Mouse (Mus musculus): ENCODE measurements at regions not wholly inside any gene's neighbourhood (a gene's known extent, or its start where the extent isn't known, plus 50 kb on each side); places are given as distances from the start of the nearest gene placed in this dataset.

GRCm38 (mm10) chr19:25845158-25845557, 172.9 kb downstream of the Dmrt2 start (continued):
- TF ChIP-seq NRF1 (IDR thresholded peaks at IDR 0.05; ENCODE audit: insufficient read depth, low read depth, low read length, poor library complexity, severe bottlenecking), result no peak

GRCm38 (mm10) chr19:25856344-25856743, 184.1 kb downstream of the Dmrt2 start:
- no peak for DNase-seq (ENCODE audit: low read depth, low spot score)
- no peaks in the 10 kb centered on the region for H3K9me3 ChIP-seq (replicated peaks; ENCODE audit: insufficient read depth, low read length)
- no peaks in the 10 kb centered on the region for H3K79me2 ChIP-seq (ENCODE audit: control insufficient read depth, insufficient read depth, low read length, poor library complexity)
- H3K27ac ChIP-seq (ENCODE audit: control insufficient read depth, low read depth, low read length), result no peak overlapping the region
- TF ChIP-seq BHLHE40 (IDR thresholded peaks at IDR 0.05; ENCODE audit: borderline replicate concordance, low read depth, low read length) (no peak), POLR2AphosphoS5 (IDR thresholded peaks at IDR 0.05; ENCODE audit: borderline replicate concordance, low read depth, low read length) (no peak), SMC3 (IDR thresholded peaks at IDR 0.05; ENCODE audit: low read depth, low read length) (no peak), ELF1 (IDR thresholded peaks at IDR 0.05; ENCODE audit: low read depth, low read length) (no peak), CTCF (IDR thresholded peaks at IDR 0.05 in 2 of 3, conservative IDR thresholded peaks at IDR 0.05 in 1 of 3; ENCODE audit: control insufficient read depth in 1 of 3, insufficient read depth in 1 of 3, low read depth in 2 of 3, low read length in 3 of 3, poor library complexity in 1 of 3, severe bottlenecking in 1 of 3) (no peak), ZC3H11A (IDR thresholded peaks at IDR 0.05; ENCODE audit: low read depth, low read length) (no peak), POLR2AphosphoS2 (IDR thresholded peaks at IDR 0.05; ENCODE audit: low read length) (no peak), MYB (IDR thresholded peaks at IDR 0.05; ENCODE audit: low read depth, low read length) (no peak), RAD21 (IDR thresholded peaks at IDR 0.05; ENCODE audit: low read depth, low read length) (no peak), JUND (IDR thresholded peaks at IDR 0.05; ENCODE audit: low read depth, low read length) (no peak), CHD1 (IDR thresholded peaks at IDR 0.05; ENCODE audit: low read depth, low read length) (no peak), USF1 (IDR thresholded peaks at IDR 0.05; ENCODE audit: low read depth, low read length) (no peak), GATA1 (IDR thresholded peaks at IDR 0.05; ENCODE audit: low read depth, low read length) (no peak), NELFE (IDR thresholded peaks at IDR 0.05; ENCODE audit: low read depth, low read length) (no peak)
- H3K9ac ChIP-seq (ENCODE audit: control insufficient read depth, low read depth, low read length, poor library complexity, severe bottlenecking), result no peak overlapping the region
- H3K27me3 ChIP-seq (ENCODE audit: control insufficient read depth in 1 of 2, insufficient read depth in 2 of 2, low read length in 2 of 2), result no peaks in the 10 kb centered on the region
- no peaks in the 10 kb centered on the region for H3K36me3 ChIP-seq (ENCODE audit: control insufficient read depth in 1 of 2, insufficient read depth in 2 of 2, low read length in 2 of 2)
- H3K4me3 ChIP-seq (ENCODE audit: control insufficient read depth in 1 of 2, insufficient read depth in 1 of 2, low read depth in 2 of 2, low read length in 2 of 2), result no peak overlapping the region
- no peaks in the 10 kb centered on the region for H3K4me1 ChIP-seq (ENCODE audit: control insufficient read depth in 1 of 2, insufficient read depth in 2 of 2, low read length in 2 of 2)

GRCm38 (mm10) chr19:25863312-25863711, 191.1 kb downstream of the Dmrt2 start:
- no peak overlapping the region for H3K27ac ChIP-seq (ENCODE audit: control insufficient read depth, low read depth, low read length)
- no peak for DNase-seq (ENCODE audit: low read depth, low spot score)
- H3K27me3 ChIP-seq (ENCODE audit: control insufficient read depth in 1 of 2, insufficient read depth in 2 of 2, low read length in 2 of 2), result no peaks in the 10 kb centered on the region
- H3K79me2 ChIP-seq (ENCODE audit: control insufficient read depth, insufficient read depth, low read length, poor library complexity), result no peaks in the 10 kb centered on the region
- TF ChIP-seq GATA1 (IDR thresholded peaks at IDR 0.05; ENCODE audit: low read depth, low read length), result no peak
- no peak for TF ChIP-seq TCF12 (IDR thresholded peaks at IDR 0.05; ENCODE audit: low read depth, low read length)
- TF ChIP-seq E2F4 (IDR thresholded peaks at IDR 0.05; ENCODE audit: borderline replicate concordance, low read depth, low read length), result no peak
- no peak for TF ChIP-seq MAX (IDR thresholded peaks at IDR 0.05; ENCODE audit: low read length)
- no peak for TF ChIP-seq ZKSCAN1 (IDR thresholded peaks at IDR 0.05; ENCODE audit: low read depth, low read length)
- no peak for TF ChIP-seq EP300 (IDR thresholded peaks at IDR 0.05; ENCODE audit: low read depth in 1 of 2, low read length in 2 of 2)
- TF ChIP-seq ZMIZ1 (IDR thresholded peaks at IDR 0.05; ENCODE audit: low read depth, low read length), result no peak
- no peak for TF ChIP-seq MEF2A (IDR thresholded peaks at IDR 0.05; ENCODE audit: extremely low read depth, insufficient replicate concordance, low read depth, low read length, poor library complexity, severe bottlenecking)
- no peak for TF ChIP-seq MAZ (IDR thresholded peaks at IDR 0.05; ENCODE audit: low read depth, low read length)
- TF ChIP-seq USF2 (IDR thresholded peaks at IDR 0.05; ENCODE audit: borderline replicate concordance in 1 of 2, insufficient read depth in 1 of 2, low read depth in 1 of 2, low read length in 2 of 2), result no peak
- TF ChIP-seq MYC (IDR thresholded peaks at IDR 0.05; ENCODE audit: low read depth, low read length), result no peak
- TF ChIP-seq TBP (IDR thresholded peaks at IDR 0.05; ENCODE audit: low read depth, low read length), result no peak
- no peak for TF ChIP-seq TAL1 (IDR thresholded peaks at IDR 0.05; ENCODE audit: low read length)
- TF ChIP-seq USF1 (IDR thresholded peaks at IDR 0.05; ENCODE audit: low read depth, low read length), result no peak
- no peak for TF ChIP-seq POLR2AphosphoS5 (IDR thresholded peaks at IDR 0.05; ENCODE audit: borderline replicate concordance, low read depth, low read length)
- TF ChIP-seq JUND (IDR thresholded peaks at IDR 0.05; ENCODE audit: low read depth, low read length), result no peak
- no peak for TF ChIP-seq NELFE (IDR thresholded peaks at IDR 0.05; ENCODE audit: low read depth, low read length)
- H3K9me3 ChIP-seq (replicated peaks; ENCODE audit: insufficient read depth, low read length), result no peaks in the 10 kb centered on the region
- H3K4me3 ChIP-seq (ENCODE audit: control insufficient read depth in 1 of 2, insufficient read depth in 1 of 2, low read depth in 2 of 2, low read length in 2 of 2), result no peak overlapping the region
- H3K4me1 ChIP-seq (ENCODE audit: control insufficient read depth in 1 of 2, insufficient read depth in 2 of 2, low read length in 2 of 2), result no peaks in the 10 kb centered on the region
- H3K36me3 ChIP-seq (ENCODE audit: control insufficient read depth in 1 of 2, insufficient read depth in 2 of 2, low read length in 2 of 2), result no peaks in the 10 kb centered on the region
- no peak overlapping the region for H3K9ac ChIP-seq (ENCODE audit: control insufficient read depth, low read depth, low read length, poor library complexity, severe bottlenecking)
